Mouse (Mus musculus): ENCODE measurements around the gene Tex35. TPM values are rescaled to one million over a fixed set of nuclear protein-coding genes. Genes with fewer than 3 reads are reported as not detected.
A peak's percentile ranks its signal among the peaks of the same experiment; 100 is the strongest.

Tex35 gene
- polyA plus RNA-seq, 1 experiment, result 0.13 TPM

GRCm38 (mm10) chr1:157074937-157075336, 33.5 kb downstream of the Tex35 start:
- DNase-seq, result no peak
- WGBS, result 64% methylated on average over 7 of the region's 7 CpGs
- H3K4me3 ChIP-seq (ENCODE audit: insufficient read depth, low read depth, low read length), result no peak overlapping the region
- H3K36me3 ChIP-seq (ENCODE audit: control insufficient read depth, insufficient read depth, low read length), result no peaks in the 10 kb centered on the region
- peaks cover 10% of the 10 kb centered on the region for H3K4me1 ChIP-seq (ENCODE audit: control insufficient read depth, insufficient read depth, low read length)
- no peaks in the 10 kb centered on the region for H3K27me3 ChIP-seq (replicated peaks; ENCODE audit: control insufficient read depth, insufficient read depth, low read length)
- H3K27ac ChIP-seq (ENCODE audit: insufficient read depth, low read depth, low read length), result no peak overlapping the region
- TF ChIP-seq POLR2A (IDR thresholded peaks at IDR 0.05; ENCODE audit: low read depth, low read length) (no peak), CTCF (conservative IDR thresholded peaks at IDR 0.05; ENCODE audit: insufficient read depth, insufficient read length, low read depth, low read length) (no peak)

GRCm38 (mm10) chr1:157074371-157074770, 34.1 kb downstream of the Tex35 start:
- WGBS, result 93% methylated on average over 6 of the region's 6 CpGs
- no peak for DNase-seq
- Histone ChIP-seq H3K27me3 (replicated peaks; ENCODE audit: control insufficient read depth, insufficient read depth, low read length) (no peaks in the 10 kb centered on the region), H3K4me3 (ENCODE audit: insufficient read depth, low read depth, low read length) (no peak overlapping the region), H3K36me3 (ENCODE audit: control insufficient read depth, insufficient read depth, low read length) (no peaks in the 10 kb centered on the region), H3K27ac (ENCODE audit: insufficient read depth, low read depth, low read length) (no peak overlapping the region), H3K4me1 (ENCODE audit: control insufficient read depth, insufficient read depth, low read length) (peaks cover 7% of the 10 kb centered on the region)
- TF ChIP-seq CTCF (conservative IDR thresholded peaks at IDR 0.05; ENCODE audit: insufficient read depth, insufficient read length, low read depth, low read length), result no peak
- TF ChIP-seq POLR2A (IDR thresholded peaks at IDR 0.05; ENCODE audit: low read depth, low read length), result no peak

- 59% methylated on average over 4 of the region's 4 CpGs for WGBS
- DNase-seq, result peak; percentile 69
- Histone ChIP-seq H3K27ac (ENCODE audit: insufficient read depth, low read depth, low read length) (peak overlapping the region; percentile 14; the same call in 1 of the 2 replicates), H3K27me3 (replicated peaks; ENCODE audit: control insufficient read depth, insufficient read depth, low read length) (no peaks in the 10 kb centered on the region), H3K4me1 (ENCODE audit: control insufficient read depth, insufficient read depth, low read length) (peaks cover 4% of the 10 kb centered on the region; the same call in 1 of the 2 replicates), H3K36me3 (ENCODE audit: control insufficient read depth, insufficient read depth, low read length) (no peaks in the 10 kb centered on the region), H3K4me3 (ENCODE audit: insufficient read depth, low read depth, low read length) (no peak overlapping the region)
- TF ChIP-seq POLR2A (IDR thresholded peaks at IDR 0.05; ENCODE audit: low read depth, low read length) (no peak), CTCF (conservative IDR thresholded peaks at IDR 0.05; ENCODE audit: insufficient read depth, insufficient read length, low read depth, low read length) (no peak)
Observed at GRCm38 (mm10) chr1:157073592-157073991, 34.9 kb downstream of the Tex35 start.

GRCm38 (mm10) chr1:157069181-157069828, 39.2 kb downstream of the Tex35 start:
- 57% methylated on average over 15 of the region's 15 CpGs for WGBS
- Histone ChIP-seq H3K4me1 (ENCODE audit: control insufficient read depth, insufficient read depth, low read length) (peaks cover 4% of the 10 kb centered on the region; the same call in 1 of the 2 replicates), H3K4me3 (ENCODE audit: insufficient read depth, low read depth, low read length) (no peak overlapping the region), H3K27me3 (replicated peaks; ENCODE audit: control insufficient read depth, insufficient read depth, low read length) (no peaks in the 10 kb centered on the region), H3K36me3 (ENCODE audit: control insufficient read depth, insufficient read depth, low read length) (no peaks in the 10 kb centered on the region), H3K27ac (ENCODE audit: insufficient read depth, low read depth, low read length) (peak overlapping the region; percentile 80; the same call in 1 of the 2 replicates)
- DNase-seq, result peak; percentile 67
- TF ChIP-seq POLR2A (IDR thresholded peaks at IDR 0.05; ENCODE audit: low read depth, low read length) (no peak), CTCF (conservative IDR thresholded peaks at IDR 0.05; ENCODE audit: insufficient read depth, insufficient read length, low read depth, low read length) (no peak)

GRCm38 (mm10) chr1:157068316-157068715, 40.2 kb downstream of the Tex35 start:
- no peak for TF ChIP-seq POLR2A (IDR thresholded peaks at IDR 0.05; ENCODE audit: low read depth, low read length)
- no peak for TF ChIP-seq CTCF (conservative IDR thresholded peaks at IDR 0.05; ENCODE audit: insufficient read depth, insufficient read length, low read depth, low read length)
- H3K4me1 ChIP-seq (ENCODE audit: control insufficient read depth, insufficient read depth, low read length), result peaks cover 7% of the 10 kb centered on the region; the same call in 1 of the 2 replicates

GRCm38 (mm10) chr1:157065819-157066730, 42.4 kb downstream of the Tex35 start:
- WGBS, result 91% methylated on average over 12 of the region's 12 CpGs
- H3K27ac ChIP-seq (ENCODE audit: insufficient read depth, low read depth, low read length), result no peak overlapping the region
- no peaks in the 10 kb centered on the region for H3K27me3 ChIP-seq (replicated peaks; ENCODE audit: control insufficient read depth, insufficient read depth, low read length)
- no peak overlapping the region for H3K4me3 ChIP-seq (ENCODE audit: insufficient read depth, low read depth, low read length)
- TF ChIP-seq POLR2A (IDR thresholded peaks at IDR 0.05; ENCODE audit: low read depth, low read length), result no peak
- H3K4me1 ChIP-seq (ENCODE audit: control insufficient read depth, insufficient read depth, low read length), result peaks cover 7% of the 10 kb centered on the region; the same call in 1 of the 2 replicates
- no peaks in the 10 kb centered on the region for H3K36me3 ChIP-seq (ENCODE audit: control insufficient read depth, insufficient read depth, low read length)
- DNase-seq, result no peak

More at GRCm38 (mm10) chr1:157068316-157068715, 40.2 kb downstream of the Tex35 start:
- Histone ChIP-seq H3K27me3 (replicated peaks; ENCODE audit: control insufficient read depth, insufficient read depth, low read length) (no peaks in the 10 kb centered on the region), H3K27ac (ENCODE audit: insufficient read depth, low read depth, low read length) (peak overlapping the region; percentile 64; the same call in 1 of the 2 replicates), H3K36me3 (ENCODE audit: control insufficient read depth, insufficient read depth, low read length) (no peaks in the 10 kb centered on the region), H3K4me3 (ENCODE audit: insufficient read depth, low read depth, low read length) (no peak overlapping the region)
- DNase-seq, result peak; percentile 27
